Mouse (Mus musculus) forebrain, embryonic 16.5 days (tissue): ENCODE measurements around the gene Gm20715. TPM values are rescaled to one million over a fixed set of nuclear protein-coding genes. Genes with fewer than 3 reads are reported as not detected.

Experiments used
- ATAC-seq: fragments of 200-750 bp; cut with Nextera tagmentation; 2 replicates; pipeline ENCODE4 v1.8.0; 2017; ENCODE audit warnings: mild to moderate bottlenecking, moderate library complexity
- H3K27ac ChIP-seq: fragments of 300-500 bp; sonication (generic); 2 replicates; pipeline ENCODE4 v1.5.1; 2014; ENCODE audit warnings: low read length, control low read depth
- H3K27me3 ChIP-seq: fragments of 300-500 bp; sonication (generic); replicated peaks from 2 replicates; pipeline ENCODE4 v1.6.1; 2014; ENCODE audit warnings: low read length; ENCODE audit not compliant: control insufficient read depth, insufficient read depth
- H3K36me3 ChIP-seq: fragments of 300-500 bp; sonication (generic); 2 replicates; pipeline ENCODE4 v1.6.1; 2014; ENCODE audit not compliant: control insufficient read depth, insufficient read depth
- H3K4me1 ChIP-seq: fragments of 300-500 bp; sonication (generic); replicated peaks from 2 replicates; pipeline ENCODE4 v1.6.1; 2014; ENCODE audit warnings: low read length; ENCODE audit not compliant: control insufficient read depth, insufficient read depth
- H3K4me2 ChIP-seq: fragments of 300-500 bp; sonication (generic); 2 replicates; pipeline ENCODE4 v1.6.1; 2014; ENCODE audit warnings: mild to moderate bottlenecking, low read length, control low read depth
- H3K4me3 ChIP-seq: fragments of 300-500 bp; sonication (generic); replicated peaks from 2 replicates; pipeline ENCODE4 v1.5.1; 2014; ENCODE audit warnings: mild to moderate bottlenecking, low read length, control low read depth
- H3K9ac ChIP-seq: fragments of 300-500 bp; sonication (generic); replicated peaks from 2 replicates; pipeline ENCODE4 v1.6.1; 2014; ENCODE audit warnings: low read depth, low read length, control low read depth
- H3K9me3 ChIP-seq: fragments of 300-500 bp; sonication (generic); 2 replicates; pipeline ENCODE4 v1.6.1; 2016; ENCODE audit warnings: low read length; ENCODE audit not compliant: control insufficient read depth
- WGBS: fragments of 180-500 bp; shearing (Covaris S2); extraction: QIAGEN DNeasy Blood & Tissue Kit; methylation state at CpG from one replicate; pipeline ENCODE4 v1.1.7; 2014; 5-methylcytosine and 5-hydroxymethylcytosine counted together
- polyA plus RNA-seq: library from polyadenylated mRNA; unstranded; fragments of >200 nt; fragmentation: Nextera tagmentation; extraction: Ambion mirVana; gene quantifications from 2 replicates; pipeline ENCODE4 v1.2.1, GENCODE M21; 2015

Gm20715 gene
- polyA plus RNA-seq, 1 experiment from 2014 or later, result not detected

- Histone ChIP-seq H3K4me2 (no peak overlapping the region), H3K27ac (no peak overlapping the region), H3K9ac (no peak overlapping the region), H3K36me3 (0 out of 2 replicates have a peak, but pooled peaks cover 2% of the 10 kb centered on the region), H3K4me1 (no peaks in the 10 kb centered on the region), H3K27me3 (no peaks in the 10 kb centered on the region), H3K9me3 (no peaks in the 10 kb centered on the region), H3K4me3 (no peak overlapping the region)
- WGBS, result 92% methylated on average over 3 of the region's 3 CpGs
- no peak for ATAC-seq
Measured at GRCm38 (mm10) chr7:6372993-6373392, 37.1 kb upstream of the Gm20715 start.

- Histone ChIP-seq H3K27ac (no peak overlapping the region), H3K9ac (no peak overlapping the region), H3K4me3 (no peak overlapping the region), H3K27me3 (no peaks in the 10 kb centered on the region), H3K4me1 (peaks cover 7% of the 10 kb centered on the region), H3K36me3 (no peaks in the 10 kb centered on the region), H3K4me2 (no peak overlapping the region), H3K9me3 (no peaks in the 10 kb centered on the region)
- no peak for ATAC-seq
- WGBS, result 87% methylated on average over 8 of the region's 8 CpGs
Measured at GRCm38 (mm10) chr7:6378441-6378840, 31.6 kb upstream of the Gm20715 start.

- H3K27me3 ChIP-seq, result no peaks in the 10 kb centered on the region
- no peak for ATAC-seq
- H3K36me3 ChIP-seq, result peaks cover 3% of the 10 kb centered on the region; the same call in 1 of the 2 replicates
- no peak overlapping the region for H3K27ac ChIP-seq
- H3K9me3 ChIP-seq, result no peaks in the 10 kb centered on the region
- no peak overlapping the region for H3K9ac ChIP-seq
- no peak overlapping the region for H3K4me2 ChIP-seq
- WGBS, result 81% methylated on average over 2 of the region's 2 CpGs
- no peak overlapping the region for H3K4me3 ChIP-seq
- H3K4me1 ChIP-seq, result peaks cover 16% of the 10 kb centered on the region
Measured at GRCm38 (mm10) chr7:6381431-6381830, 28.6 kb upstream of the Gm20715 start.

GRCm38 (mm10) chr7:6383044-6383455 lies 27.0 kb upstream of the Gm20715 start, which contains the start of gene Zfp28:
Zfp28 (plus strand) TSS chr7:6383295.
- WGBS, result 0% methylated on average over 28 of the region's 28 CpGs

GRCm38 (mm10) chr7:6384011-6384410 lies 26.1 kb upstream of the Gm20715 start:
- H3K4me2 ChIP-seq, result peak overlapping the region; percentile 73
- ATAC-seq, result no peak
- WGBS, result 75% methylated on average over 8 of the region's 8 CpGs

More at GRCm38 (mm10) chr7:6383044-6383455, 27.0 kb upstream of the Gm20715 start, which contains the start of gene Zfp28:
- H3K36me3 ChIP-seq, result peaks cover 3% of the 10 kb centered on the region; the same call in 1 of the 2 replicates
- peaks cover 16% of the 10 kb centered on the region for H3K4me1 ChIP-seq
- H3K4me2 ChIP-seq, result peak within 1 kb of the TSS; percentile 73
- no peak within 1 kb of the TSS for H3K27ac ChIP-seq
- H3K9ac ChIP-seq, result peak within 1 kb of the TSS; percentile 74
- no peaks in the 10 kb centered on the region for H3K9me3 ChIP-seq
- peak; percentile 98 for ATAC-seq
- no peaks in the 10 kb centered on the region for H3K27me3 ChIP-seq
- peak within 1 kb of the TSS; percentile 66 for H3K4me3 ChIP-seq

GRCm38 (mm10) chr7:6386995-6387394 lies 23.1 kb upstream of the Gm20715 start:
- no peak for ATAC-seq
- H3K27ac ChIP-seq, result no peak overlapping the region
- no peaks in the 10 kb centered on the region for H3K9me3 ChIP-seq
- no peak overlapping the region for H3K4me3 ChIP-seq
- peaks cover 16% of the 10 kb centered on the region for H3K4me1 ChIP-seq
- H3K36me3 ChIP-seq, result peaks cover 12% of the 10 kb centered on the region
- no peak overlapping the region for H3K9ac ChIP-seq
- no peaks in the 10 kb centered on the region for H3K27me3 ChIP-seq
- no peak overlapping the region for H3K4me2 ChIP-seq
- WGBS, result 90% methylated on average over 8 of the region's 8 CpGs

More at GRCm38 (mm10) chr7:6384011-6384410, 26.1 kb upstream of the Gm20715 start:
- H3K4me1 ChIP-seq, result peaks cover 16% of the 10 kb centered on the region
- no peak overlapping the region for H3K27ac ChIP-seq
- H3K36me3 ChIP-seq, result peaks cover 3% of the 10 kb centered on the region; the same call in 1 of the 2 replicates
- peak overlapping the region; percentile 66 for H3K4me3 ChIP-seq
- peak overlapping the region; percentile 74; the same call in 1 of the 2 replicates for H3K9ac ChIP-seq
- H3K27me3 ChIP-seq, result no peaks in the 10 kb centered on the region
- no peaks in the 10 kb centered on the region for H3K9me3 ChIP-seq

- Histone ChIP-seq H3K36me3 (peaks cover 26% of the 10 kb centered on the region), H3K4me3 (no peak overlapping the region), H3K27me3 (no peaks in the 10 kb centered on the region), H3K9me3 (no peaks in the 10 kb centered on the region), H3K27ac (no peak overlapping the region), H3K9ac (no peak overlapping the region), H3K4me1 (peaks cover 4% of the 10 kb centered on the region), H3K4me2 (no peak overlapping the region)
- 86% methylated on average over 5 of the region's 5 CpGs for WGBS
- no peak for ATAC-seq
Measured at GRCm38 (mm10) chr7:6388971-6389370, 21.1 kb upstream of the Gm20715 start.

GRCm38 (mm10) chr7:6389449-6389848 lies 20.6 kb upstream of the Gm20715 start:
- H3K4me3 ChIP-seq, result no peak overlapping the region
- H3K27me3 ChIP-seq, result no peaks in the 10 kb centered on the region
- H3K9ac ChIP-seq, result no peak overlapping the region
- H3K9me3 ChIP-seq, result no peaks in the 10 kb centered on the region
- no peaks in the 10 kb centered on the region for H3K4me1 ChIP-seq
- no peak for ATAC-seq
- H3K27ac ChIP-seq, result no peak overlapping the region
- H3K36me3 ChIP-seq, result peaks cover 27% of the 10 kb centered on the region
- 77% methylated on average over 5 of the region's 5 CpGs for WGBS
- H3K4me2 ChIP-seq, result no peak overlapping the region

GRCm38 (mm10) chr7:6397996-6398975 lies 11.8 kb upstream of the Gm20715 start, which contains the start of gene Smim17:
Smim17 (plus strand) TSS chr7:6398715.
- Histone ChIP-seq H3K9ac (peak within 1 kb of the TSS; percentile 58), H3K9me3 (no peaks in the 10 kb centered on the region), H3K4me1 (peaks cover 5% of the 10 kb centered on the region), H3K27ac (peak within 1 kb of the TSS; percentile 5; the same call in 1 of the 2 replicates), H3K27me3 (no peaks in the 10 kb centered on the region), H3K4me3 (peak within 1 kb of the TSS; percentile 57), H3K36me3 (peaks cover 14% of the 10 kb centered on the region), H3K4me2 (peak within 1 kb of the TSS; percentile 75)
- peak; percentile 90 for ATAC-seq
- 27% methylated on average over 25 of the region's 25 CpGs for WGBS
